Mouse (Mus musculus): ENCODE data around the gene Lingo2. TPM values are rescaled to one million over a fixed set of nuclear protein-coding genes. Genes with fewer than 3 reads are reported as not detected.

Gene Lingo2
- total RNA-seq (2023), result not detected

GRCm38 (mm10) chr4:36951150-36951954 is at the start of gene Lingo2:
Lingo2 (minus strand) TSS chr4:36951747.

All from neutrophil, adult 59 days (primary cell).